Mouse (Mus musculus) skeletal muscle tissue, adult 2 months (tissue): ENCODE data around the gene AI182371.

Experiments used
- DNase-seq: peaks from one replicate; pipeline ENCODE4 v3.0.0-alpha.2; 2012; ENCODE audit warnings: low read depth, low spot score

Gene AI182371

GRCm38 (mm10) chr2:35070275-35070674, 31.1 kb downstream of the AI182371 start:
- DNase-seq: no peak

- no peak for DNase-seq
Measured at GRCm38 (mm10) chr2:35069124-35069523, 32.2 kb downstream of the AI182371 start.

GRCm38 (mm10) chr2:35067117-35067516, 34.2 kb downstream of the AI182371 start:
- DNase-seq: no peak

- no peak for DNase-seq
Measured at GRCm38 (mm10) chr2:35066525-35067082, 34.7 kb downstream of the AI182371 start.

GRCm38 (mm10) chr2:35063333-35064030, 37.9 kb downstream of the AI182371 start:
- no peak for DNase-seq

- DNase-seq: no peak
Measured at GRCm38 (mm10) chr2:35061338-35061737, 40.0 kb downstream of the AI182371 start, which contains the start of gene Hc. TSS of gene Hc (minus strand) at chr2:35061438.

GRCm38 (mm10) chr2:35060897-35061296, 40.4 kb downstream of the AI182371 start:
- DNase-seq: no peak

GRCm38 (mm10) chr2:35060256-35060655, 41.1 kb downstream of the AI182371 start:
- DNase-seq: no peak

- DNase-seq: no peak
Measured at GRCm38 (mm10) chr2:35058325-35058724, 43.0 kb downstream of the AI182371 start.

- DNase-seq: no peak
Measured at GRCm38 (mm10) chr2:35057243-35057642, 44.1 kb downstream of the AI182371 start.

GRCm38 (mm10) chr2:35048851-35049250, 52.5 kb downstream of the AI182371 start:
- no peak for DNase-seq

GRCm38 (mm10) chr2:35044956-35045355, 56.4 kb downstream of the AI182371 start:
- no peak for DNase-seq

- DNase-seq: no peak
Measured at GRCm38 (mm10) chr2:35038580-35039375, 62.6 kb downstream of the AI182371 start.
